Mouse (Mus musculus) ovary, postnatal 14 days (tissue): ENCODE data around the gene Tssc4.

ENCODE experiments used
- DNase-seq: peaks from one replicate; pipeline ENCODE4 v3.0.0; 2022; ENCODE audit warnings: low spot score

The Tssc4 gene

DNA sequence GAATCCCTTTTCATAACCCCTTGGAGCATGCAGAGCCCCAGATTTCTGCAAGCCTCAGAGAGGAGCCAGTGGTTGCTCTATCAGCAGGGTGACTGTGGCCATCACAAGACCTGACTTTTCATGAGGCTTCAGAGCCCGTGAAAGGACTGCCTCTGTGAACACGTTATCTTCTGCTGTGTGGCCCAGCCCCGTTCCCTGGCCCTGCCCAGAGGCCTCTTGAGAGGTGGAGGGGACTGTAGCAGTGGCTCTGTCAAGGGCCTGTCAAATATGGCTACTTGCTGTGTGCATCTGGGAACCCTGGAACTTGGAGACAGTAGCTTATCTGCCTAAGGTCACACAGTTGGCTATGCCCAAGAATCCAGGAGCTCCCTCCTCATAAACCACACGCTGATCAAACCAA, 42.7 kb downstream of the Tssc4 start:
- DNase-seq, result no peak

GRCm38 (mm10) chr7:143112395-143112794, 43.3 kb downstream of the Tssc4 start:
- no peak for DNase-seq

DNA sequence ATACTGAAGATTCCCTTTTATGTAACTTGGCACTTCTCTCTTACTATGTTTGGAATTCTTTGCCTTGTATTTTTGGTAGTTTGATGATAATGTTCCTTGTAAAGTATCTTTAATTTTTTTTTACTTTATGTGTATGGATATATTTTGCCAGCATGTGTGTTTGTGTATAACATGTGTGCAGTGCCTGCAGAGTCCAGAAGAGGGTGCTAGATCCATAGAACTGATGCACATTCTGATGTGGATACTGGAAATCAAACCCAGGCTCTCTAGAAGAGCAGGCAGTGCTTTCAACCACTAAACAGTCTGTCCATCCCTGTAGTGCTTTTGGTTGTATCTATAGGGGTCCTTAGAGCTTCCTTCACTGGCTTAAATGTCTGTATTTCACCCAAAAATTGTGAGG, 45.7 kb downstream of the Tssc4 start:
- no peak for DNase-seq

DNA sequence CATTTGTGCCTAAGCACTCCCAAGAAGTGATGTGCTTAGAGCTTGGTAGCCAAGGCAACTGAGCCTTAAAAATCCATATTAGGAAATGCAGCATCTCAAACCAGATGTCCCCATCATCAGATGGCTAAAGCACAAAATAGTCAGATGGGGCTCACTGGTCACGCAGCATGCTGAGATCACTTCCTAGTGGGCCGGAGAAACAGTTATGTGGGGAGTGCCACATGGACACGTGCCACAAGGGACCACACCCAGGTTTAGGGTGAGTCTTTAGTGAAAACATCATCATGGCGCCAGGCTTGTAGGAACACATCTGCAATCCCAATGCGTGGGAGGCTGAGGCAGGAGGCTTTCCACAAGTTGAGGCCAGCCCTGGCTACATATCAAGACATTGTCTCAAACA, 47.5 kb downstream of the Tssc4 start:
- no peak for DNase-seq

- DNase-seq, result no peak
These were observed 50.4 kb downstream of the Tssc4 start for GRCm38 (mm10) chr7:143119407-143119806.

GRCm38 (mm10) chr7:143119826-143120225, 50.8 kb downstream of the Tssc4 start:
- no peak for DNase-seq
